Mouse (Mus musculus) retina, embryonic 14.5 days (tissue): ENCODE measurements around the gene Klhl13.

Source experiments
- DNase-seq: peaks from one replicate; pipeline ENCODE4 v3.0.0-alpha.2; 2015; ENCODE audit warnings: low spot score

Klhl13 gene

GRCm38 (mm10) chrX:23364514-23365381, at the start of gene Klhl13:
TSS of gene Klhl13 (minus strand) at chrX:23365082.
- DNase-seq: peak; percentile 60

- no peak for DNase-seq
Observed at GRCm38 (mm10) chrX:23409296-23410149, 44.6 kb upstream of the Klhl13 start.

- no peak for DNase-seq
Observed at GRCm38 (mm10) chrX:23388716-23389115, 23.8 kb upstream of the Klhl13 start.

GRCm38 (mm10) chrX:23363441-23363840, 1.4 kb downstream of the Klhl13 start:
- peak; percentile 15 for DNase-seq

- DNase-seq: no peak
Observed at GRCm38 (mm10) chrX:23360446-23360845, 4.4 kb downstream of the Klhl13 start.

GRCm38 (mm10) chrX:23350083-23350482, 14.8 kb downstream of the Klhl13 start:
- no peak for DNase-seq

- DNase-seq: peak; percentile 30
Observed at GRCm38 (mm10) chrX:23328116-23328515, 36.8 kb downstream of the Klhl13 start.

- no peak for DNase-seq
Observed at GRCm38 (mm10) chrX:23318857-23319256, 46.0 kb downstream of the Klhl13 start.

- DNase-seq: peak; percentile 65
Observed at GRCm38 (mm10) chrX:23295952-23296598, 68.8 kb downstream of the Klhl13 start.

- DNase-seq: peak; percentile 6
Observed at GRCm38 (mm10) chrX:23285442-23285817, 79.5 kb downstream of the Klhl13 start.

GRCm38 (mm10) chrX:23284530-23285441, 80.1 kb downstream of the Klhl13 start:
- DNase-seq: peak; percentile 5

GRCm38 (mm10) chrX:23267601-23268000, 97.3 kb downstream of the Klhl13 start:
- no peak for DNase-seq

GRCm38 (mm10) chrX:23248752-23249151, 116.1 kb downstream of the Klhl13 start:
- peak; percentile 13 for DNase-seq
